Mouse (Mus musculus): ENCODE measurements around the gene Rph3al.

GRCm38 (mm10) chr11:75827414-75827813, 110.8 kb downstream of the Rph3al start:
- TF ChIP-seq GATA1 (IDR thresholded peaks at IDR 0.05; ENCODE audit: low read length) (no peak), TAL1 (IDR thresholded peaks at IDR 0.05; ENCODE audit: low read length) (no peak)
